ENCODE assay signal across 21 mouse cellular contexts in genomic region chr16:58702329-58702932, GRCm38 (mm10). TPM values are rescaled to one million over a fixed set of nuclear protein-coding genes. Genes with fewer than 3 reads are reported as not detected.
"Had no signal": no experiment of that assay in that cellular context is flagged by ENCODE, and none has a peak within 500 bp of the region (broad histone marks: within the 10 kb centered on the region; RNA-seq: fewer than 3 reads in every experiment).

No protein-coding gene starts in this region.

- ATAC-seq: midbrain, embryonic 15.5 days had no signal

- H3K27ac ChIP-seq: kidney, postnatal 0 days; limb, embryonic 10.5 days; liver, embryonic 15.5 days; midbrain, embryonic 15.5 days had no signal

- H3K4me2 ChIP-seq: liver, embryonic 11.5 days; liver, embryonic 15.5 days; midbrain, embryonic 11.5 days; midbrain, embryonic 15.5 days had no signal

- H3K27me3 ChIP-seq: liver, embryonic 15.5 days; megakaryocyte, embryonic 14.5 days; midbrain, embryonic 15.5 days had no signal

- H3K36me3 ChIP-seq: limb, embryonic 10.5 days; liver, embryonic 15.5 days; midbrain, embryonic 15.5 days had no signal

- H3K4me1 ChIP-seq: liver, embryonic 15.5 days; midbrain, embryonic 15.5 days had no signal

- H3K4me3 ChIP-seq: limb, embryonic 10.5 days; liver, embryonic 15.5 days; midbrain, embryonic 15.5 days had no signal

- H3K9ac ChIP-seq: liver, embryonic 15.5 days; midbrain, embryonic 15.5 days had no signal

- DNase-seq: kidney, adult 9 months; kidney, postnatal 36 days; layer of hippocampus, adult 9-11 months; layer of hippocampus, postnatal 36 days; lung, adult 2 months; lung, postnatal 36 days; right cerebral cortex, adult 18-20 months; right cerebral cortex, postnatal 25 days; thymus, postnatal 36 days had no signal

- H3K9me3 ChIP-seq: limb, embryonic 10.5 days; liver, embryonic 15.5 days; megakaryocyte, embryonic 14.5 days; midbrain, embryonic 15.5 days had no signal

RNA-seq across cellular contexts. Expression of gene Gpr15, which starts 16.4 kb away (rescaled TPM):
- total RNA-seq: layer of hippocampus, adult 18-20 months; layer of hippocampus, postnatal 36 days; left cerebral cortex, adult 8-10 months had no signal
- polyA plus RNA-seq: kidney, postnatal 0 days; limb, embryonic 10.5 days; liver, embryonic 11.5 days; midbrain, embryonic 11.5 days; neural tube, embryonic 14.5 days; small intestine, adult 2 months; stomach, embryonic 16.5 days had no signal
